In genomic region chr9:79831294-79831693, GRCm38 (mm10) we compare ENCODE assay signal across 21 mouse cellular contexts. TPM values are rescaled to one million over a fixed set of nuclear protein-coding genes. Genes with fewer than 3 reads are reported as not detected.
DNase-seq lines count a peak whose midpoint lies in the region; ATAC-seq lines count a peak whose summit lies in the region.
"Had no signal": no experiment of that assay in that cellular context is flagged by ENCODE, and none has a peak within 500 bp of the region (broad histone marks: within the 10 kb centered on the region; RNA-seq: fewer than 3 reads in every experiment).

No protein-coding gene starts in this region.

- no peaks in the 10 kb centered on the region for H3K27me3 ChIP-seq in hindbrain, embryonic 10.5 days (ENCODE audit: insufficient read depth, poor library complexity, severe bottlenecking)
- no peaks in the 10 kb centered on the region for H3K27me3 ChIP-seq in hindbrain, embryonic 16.5 days (replicated peaks; ENCODE audit: control insufficient read depth, insufficient read depth, low read length)
- H3K27me3 ChIP-seq in forebrain, embryonic 11.5 days (ENCODE audit: control insufficient read depth, insufficient read depth, low read length): no peaks in the 10 kb centered on the region
- H3K27me3 ChIP-seq in forebrain, embryonic 16.5 days (replicated peaks; ENCODE audit: control insufficient read depth, insufficient read depth, low read length): no peaks in the 10 kb centered on the region
- H3K27me3 ChIP-seq in midbrain, embryonic 15.5 days (replicated peaks): no peaks in the 10 kb centered on the region
- H3K27me3 ChIP-seq: embryonic facial prominence, embryonic 13.5 days; heart, embryonic 15.5 days had no signal

- H3K36me3 ChIP-seq in hindbrain, embryonic 10.5 days: no peaks in the 10 kb centered on the region
- no peaks in the 10 kb centered on the region for H3K36me3 ChIP-seq in hindbrain, embryonic 16.5 days (ENCODE audit: control insufficient read depth, insufficient read depth, low read length)
- H3K36me3 ChIP-seq in forebrain, embryonic 11.5 days (ENCODE audit: control insufficient read depth, insufficient read depth, low read length): no peaks in the 10 kb centered on the region
- no peaks in the 10 kb centered on the region for H3K36me3 ChIP-seq in forebrain, embryonic 16.5 days (ENCODE audit: control insufficient read depth, insufficient read depth)
- no peaks in the 10 kb centered on the region for H3K36me3 ChIP-seq in midbrain, embryonic 15.5 days (replicated peaks)
- H3K36me3 ChIP-seq: embryonic facial prominence, embryonic 13.5 days; G1E; heart, embryonic 15.5 days had no signal

- H3K27ac ChIP-seq in hindbrain, embryonic 10.5 days: peak overlapping the region; percentile 12; the same call in 1 of the 2 replicates
- no peak overlapping the region for H3K27ac ChIP-seq in hindbrain, embryonic 16.5 days (ENCODE audit: low read depth, low read length)
- H3K27ac ChIP-seq in forebrain, embryonic 11.5 days (ENCODE audit: low read depth, low read length): 0 out of 2 replicates have a peak overlapping the region, but pooled peaks have one; percentile 41
- H3K27ac ChIP-seq in forebrain, embryonic 16.5 days (ENCODE audit: low read length): no peak overlapping the region
- H3K27ac ChIP-seq in midbrain, embryonic 15.5 days: no peak overlapping the region
- H3K27ac ChIP-seq: embryonic facial prominence, embryonic 13.5 days; heart, adult 2 months; heart, embryonic 15.5 days; left cerebral cortex, adult 2 months had no signal

- no peak for DNase-seq in hindbrain, embryonic 10.5 days (ENCODE audit: low spot score)
- no peak for DNase-seq in forebrain, embryonic 11.5 days (ENCODE audit: low spot score)
- no peak for DNase-seq in right cerebral cortex, adult 18-20 months
- no peak for DNase-seq in ovary, postnatal 10 days (ENCODE audit: low spot score)
- no peak for DNase-seq in ovary, adult 18-20 months (ENCODE audit: low spot score)
- DNase-seq: cerebellum, adult 9-10 months; gastrocnemius, postnatal 14 days; kidney, postnatal 4 days; layer of hippocampus, adult 9-11 months; left cerebral cortex, postnatal 4 days; liver; lung, postnatal 36 days; right cerebral cortex, postnatal 4 days had no signal

- H3K4me2 ChIP-seq in hindbrain, embryonic 16.5 days (ENCODE audit: low read length): no peak overlapping the region
- H3K4me2 ChIP-seq in forebrain, embryonic 11.5 days (ENCODE audit: low read depth, low read length, severe bottlenecking): no peak overlapping the region; the same call in 1 of the 2 replicates
- H3K4me2 ChIP-seq in forebrain, embryonic 16.5 days (ENCODE audit: low read length): no peak overlapping the region
- no peak overlapping the region for H3K4me2 ChIP-seq in midbrain, embryonic 15.5 days
- H3K4me2 ChIP-seq: embryonic facial prominence, embryonic 13.5 days had no signal

- H3K9ac ChIP-seq in hindbrain, embryonic 16.5 days (ENCODE audit: low read depth, low read length): no peak overlapping the region
- H3K9ac ChIP-seq in forebrain, embryonic 11.5 days (ENCODE audit: low read length): no peak overlapping the region
- no peak overlapping the region for H3K9ac ChIP-seq in forebrain, embryonic 16.5 days (replicated peaks; ENCODE audit: low read depth, low read length)
- H3K9ac ChIP-seq in midbrain, embryonic 15.5 days: no peak overlapping the region
- H3K9ac ChIP-seq: embryonic facial prominence, embryonic 13.5 days; heart, embryonic 15.5 days had no signal

- no peak for ATAC-seq in hindbrain, embryonic 16.5 days
- ATAC-seq in forebrain, embryonic 11.5 days (replicated peaks; ENCODE audit: low FRiP score): peak; percentile 53
- peak; percentile 47; the same call in 1 of the 2 replicates for ATAC-seq in forebrain, embryonic 16.5 days
- peak; percentile 62 for ATAC-seq in midbrain, embryonic 15.5 days (replicated peaks)

- no peak overlapping the region for H3K4me3 ChIP-seq in hindbrain, embryonic 10.5 days
- no peak overlapping the region for H3K4me3 ChIP-seq in hindbrain, embryonic 16.5 days (ENCODE audit: low read length)
- no peak overlapping the region for H3K4me3 ChIP-seq in forebrain, embryonic 11.5 days (ENCODE audit: low read depth, low read length)
- H3K4me3 ChIP-seq in forebrain, embryonic 16.5 days (replicated peaks; ENCODE audit: low read length): no peak overlapping the region
- no peak overlapping the region for H3K4me3 ChIP-seq in midbrain, embryonic 15.5 days
- H3K4me3 ChIP-seq: embryonic facial prominence, embryonic 13.5 days; heart, adult 2 months; heart, embryonic 15.5 days; left cerebral cortex, adult 2 months had no signal

- WGBS in hindbrain, embryonic 10.5 days: 91% methylated on average over 1 of the region's 1 CpGs
- WGBS in hindbrain, embryonic 16.5 days: 77% methylated on average over 1 of the region's 1 CpGs
- WGBS in forebrain, embryonic 11.5 days: 57% methylated on average over 1 of the region's 1 CpGs
- WGBS in forebrain, embryonic 16.5 days: 60% methylated on average over 1 of the region's 1 CpGs
- 71% methylated on average over 1 of the region's 1 CpGs for WGBS in midbrain, embryonic 15.5 days

- no peaks in the 10 kb centered on the region for H3K9me3 ChIP-seq in hindbrain, embryonic 10.5 days
- H3K9me3 ChIP-seq in hindbrain, embryonic 16.5 days (ENCODE audit: control insufficient read depth, low read length): no peaks in the 10 kb centered on the region
- no peaks in the 10 kb centered on the region for H3K9me3 ChIP-seq in forebrain, embryonic 11.5 days (ENCODE audit: control insufficient read depth, low read length)
- H3K9me3 ChIP-seq in forebrain, embryonic 16.5 days (ENCODE audit: control insufficient read depth, low read length): no peaks in the 10 kb centered on the region
- no peaks in the 10 kb centered on the region for H3K9me3 ChIP-seq in midbrain, embryonic 15.5 days
- H3K9me3 ChIP-seq: embryonic facial prominence, embryonic 13.5 days; G1E; heart, embryonic 15.5 days had no signal

- H3K4me1 ChIP-seq in hindbrain, embryonic 10.5 days (replicated peaks): peaks cover 31% of the 10 kb centered on the region
- H3K4me1 ChIP-seq in hindbrain, embryonic 16.5 days (ENCODE audit: control insufficient read depth, insufficient read depth, low read depth, low read length): no peaks in the 10 kb centered on the region; the same call in 1 of the 2 replicates
- peaks cover 9% of the 10 kb centered on the region; the same call in 1 of the 2 replicates for H3K4me1 ChIP-seq in forebrain, embryonic 11.5 days (replicated peaks; ENCODE audit: control insufficient read depth, insufficient read depth, low read length)
- H3K4me1 ChIP-seq in forebrain, embryonic 16.5 days (replicated peaks; ENCODE audit: control insufficient read depth, insufficient read depth, low read length): peaks cover 10% of the 10 kb centered on the region
- peaks cover 13% of the 10 kb centered on the region for H3K4me1 ChIP-seq in midbrain, embryonic 15.5 days
- H3K4me1 ChIP-seq: embryonic facial prominence, embryonic 13.5 days had no signal

RNA-seq across cellular contexts. Expression of gene Tmem30a, which starts 38.0 kb away (rescaled TPM):
- polyA plus RNA-seq in hindbrain, embryonic 10.5 days (2016; fragmentation: Nextera tagmentation; extraction: Ambion mirVana): 60.7 and 61.2 TPM in 2 replicates
- 122 and 127 TPM in 2 replicates for polyA plus RNA-seq in hindbrain, embryonic 16.5 days (2015; fragmentation: Nextera tagmentation; extraction: Ambion mirVana)
- 77.6 and 84.9 TPM in 2 replicates for polyA plus RNA-seq in forebrain, embryonic 11.5 days (2014; fragmentation: Nextera tagmentation; extraction: Ambion mirVana)
- polyA plus RNA-seq in forebrain, embryonic 16.5 days (2015; fragmentation: Nextera tagmentation; extraction: Ambion mirVana): 114 and 125 TPM in 2 replicates
- polyA plus RNA-seq in midbrain, embryonic 15.5 days (2015; fragmentation: Nextera tagmentation; extraction: Ambion mirVana): 113 and 114 TPM in 2 replicates

Comparison
In these comparisons a context has a peak if more than half of its experiments do, and no peak if none do; other contexts are left out.
1. H3K27ac ChIP-seq: peak in hindbrain, embryonic 10.5 days (single experiment) and forebrain, embryonic 11.5 days (single experiment); none in hindbrain, embryonic 16.5 days (single experiment), forebrain, embryonic 16.5 days (single experiment) and midbrain, embryonic 15.5 days (single experiment).